Mouse (Mus musculus) ZHBTc4 (cell line): ENCODE measurements around the gene Nek2.

Experiments used
- DNase-seq: peaks from one replicate; pipeline ENCODE4 v3.0.0-alpha.2; 2011; ENCODE audit warnings: low read depth, low spot score

Gene Nek2

DNA sequence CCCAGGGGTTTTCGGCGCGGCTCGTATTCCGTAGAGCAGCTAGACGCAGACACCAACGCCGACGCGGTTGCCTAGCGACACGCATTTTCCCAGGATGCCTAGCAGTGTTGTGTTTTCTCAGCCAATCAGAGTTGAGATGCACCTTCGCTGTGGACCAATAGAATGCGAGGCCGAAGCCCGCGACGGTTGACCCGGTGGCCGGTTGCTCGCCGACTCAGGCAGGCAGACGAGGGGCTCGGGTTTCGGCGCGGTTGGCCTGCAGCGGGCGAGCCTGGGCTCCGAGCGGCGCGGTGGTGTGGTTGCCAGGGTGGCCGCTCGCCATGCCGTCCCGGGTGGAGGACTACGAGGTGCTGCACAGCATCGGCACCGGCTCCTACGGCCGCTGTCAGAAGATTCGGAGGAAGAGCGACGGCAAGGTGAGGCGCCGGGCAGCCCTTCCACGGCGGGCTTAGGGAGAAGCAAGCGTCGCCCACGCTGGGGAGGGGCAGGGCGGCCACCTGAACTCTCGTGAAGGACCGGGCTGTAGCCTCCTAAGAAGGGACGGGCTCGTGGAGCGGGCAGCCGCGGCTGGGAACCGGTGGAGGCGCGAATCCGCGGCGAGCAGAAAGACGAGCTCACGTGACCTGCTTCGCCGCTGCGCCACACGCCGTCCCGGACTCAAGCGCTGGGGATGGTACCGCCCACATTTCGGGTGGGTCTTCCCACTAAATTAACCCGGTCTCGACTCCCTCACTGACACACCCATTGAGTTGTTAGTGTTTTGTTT, at the start of gene Nek2:
Gene Nek2, plus strand, starts transcription at position 119 of the 766 bp plus-strand sequence.
- DNase-seq = peak; percentile 100

GRCm38 (mm10) chr1:191774106-191774505, 47.1 kb upstream of the Nek2 start:
- DNase-seq = no peak

DNA sequence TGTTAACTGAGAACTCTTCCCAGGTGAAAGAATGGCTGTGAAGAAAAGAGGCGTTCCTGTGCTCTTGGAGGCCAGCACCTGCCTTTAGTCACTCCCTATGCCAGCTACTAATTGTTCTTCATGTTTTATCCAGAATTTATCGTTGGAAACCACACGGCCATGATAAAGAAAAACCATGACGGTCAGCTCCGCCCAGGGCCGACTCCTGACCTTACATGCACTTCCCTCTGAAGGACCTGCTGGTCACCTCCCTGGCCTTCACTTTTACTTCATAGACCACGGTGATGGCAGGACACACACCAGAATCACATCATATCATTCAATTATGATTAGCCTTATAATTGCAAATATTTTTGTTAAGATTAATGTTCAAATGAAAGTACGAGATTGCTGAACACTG, 46.1 kb upstream of the Nek2 start:
- no peak for DNase-seq

- no peak for DNase-seq
Measured at GRCm38 (mm10) chr1:191777521-191777920, 43.7 kb upstream of the Nek2 start.

- DNase-seq = no peak
Measured at GRCm38 (mm10) chr1:191780470-191780869, 40.8 kb upstream of the Nek2 start.

DNA sequence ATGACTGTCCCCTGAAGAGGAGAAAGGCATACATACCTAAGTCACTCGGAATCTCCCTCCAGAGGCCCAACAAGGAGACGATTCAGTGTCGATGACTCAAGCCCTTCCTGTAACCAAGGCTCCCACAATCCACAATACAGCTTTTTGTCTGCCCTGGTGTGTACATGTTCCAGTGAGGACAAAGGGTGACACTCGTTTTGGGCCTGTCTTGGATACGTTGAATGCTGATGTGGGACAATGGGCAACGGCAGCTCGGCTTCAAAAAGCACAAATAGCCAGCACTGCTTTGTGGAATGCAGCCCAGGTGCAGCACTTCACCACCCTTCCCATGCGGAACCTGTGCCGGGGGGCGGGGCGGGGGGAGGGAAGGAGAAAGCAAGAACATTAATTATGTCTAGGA, 36.1 kb upstream of the Nek2 start:
- peak; percentile 32 for DNase-seq

GRCm38 (mm10) chr1:191786255-191786654, 35.0 kb upstream of the Nek2 start:
- DNase-seq = no peak

DNA sequence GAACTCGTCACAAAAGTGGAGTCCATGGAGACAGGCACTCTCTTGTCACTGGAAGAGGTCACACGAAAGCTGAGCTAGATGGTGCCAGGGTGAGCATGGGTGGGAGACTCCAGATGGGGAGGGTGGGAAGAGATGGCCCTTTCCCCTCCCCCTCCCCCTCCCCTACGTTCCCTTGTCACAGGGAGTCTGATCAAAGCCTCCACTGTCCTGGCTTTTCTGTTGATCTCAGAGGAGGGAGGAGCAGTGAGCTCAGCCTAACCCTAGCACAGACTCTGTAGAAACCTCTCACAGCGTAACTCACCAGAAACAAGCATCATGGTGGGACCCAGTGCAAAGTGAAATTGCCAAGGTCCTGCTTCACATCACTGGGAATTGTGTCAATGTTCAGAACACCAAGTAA, 33.9 kb upstream of the Nek2 start:
- DNase-seq = no peak

DNA sequence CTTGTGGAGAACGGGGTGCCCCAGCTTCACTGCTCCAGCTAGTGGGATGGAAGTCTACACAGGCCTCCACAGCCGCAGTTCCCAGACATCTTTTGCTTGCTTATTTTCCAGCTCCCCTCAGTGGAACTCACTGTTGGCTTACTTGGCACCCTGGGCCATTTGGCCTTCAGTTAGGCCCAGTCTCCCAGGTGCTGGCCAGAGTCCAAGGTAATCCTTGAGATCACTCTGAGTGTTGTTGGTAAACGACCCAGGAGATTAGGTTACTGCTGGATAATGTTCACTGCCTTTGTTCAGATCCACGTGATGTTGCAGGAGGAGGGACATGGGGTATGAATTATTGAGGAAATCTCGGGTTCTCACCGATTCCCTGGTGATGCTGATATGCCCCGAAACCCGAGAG, 28.3 kb upstream of the Nek2 start:
- no peak for DNase-seq

GRCm38 (mm10) chr1:191793888-191794532, 27.2 kb upstream of the Nek2 start:
- DNase-seq = no peak

- DNase-seq = no peak
Measured at GRCm38 (mm10) chr1:191796238-191796896, 24.9 kb upstream of the Nek2 start.

DNA sequence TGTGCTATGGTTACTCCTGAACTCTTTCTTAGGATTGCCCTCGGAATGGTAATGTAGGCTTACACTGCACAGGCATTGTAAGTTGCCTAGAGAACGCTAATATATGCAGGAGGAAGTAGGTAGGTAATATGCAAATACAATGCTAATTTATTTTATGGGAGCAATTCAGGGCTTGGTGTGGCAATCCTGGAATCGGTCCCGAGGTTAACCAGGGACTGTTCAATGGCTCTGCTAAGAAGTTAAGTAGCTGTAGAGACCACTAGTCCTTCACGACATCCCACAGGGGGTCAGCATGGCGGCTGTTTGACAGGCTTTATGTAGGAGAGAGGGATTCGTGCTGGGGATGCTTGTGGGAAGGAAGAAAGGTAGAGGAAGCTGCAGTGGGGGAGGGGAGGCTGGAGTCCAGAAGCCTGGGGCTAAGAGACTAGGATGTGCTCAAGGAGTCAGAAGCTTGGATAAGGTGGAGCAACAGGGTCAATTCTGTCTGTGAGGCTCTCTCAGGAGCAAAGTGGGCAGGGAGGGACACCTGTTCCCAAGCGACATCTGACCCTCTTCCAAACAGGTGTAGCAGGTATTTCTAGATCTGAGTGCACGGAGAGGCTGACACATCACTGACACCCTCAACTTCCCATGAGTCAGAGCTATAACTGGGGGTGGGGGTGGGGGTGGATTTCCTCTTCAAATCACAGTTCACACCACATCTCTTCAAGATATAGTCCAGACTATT, 19.0 kb upstream of the Nek2 start:
- peak; percentile 66 for DNase-seq

GRCm38 (mm10) chr1:191802820-191803655, 18.2 kb upstream of the Nek2 start:
- DNase-seq = no peak

- DNase-seq = no peak
Measured at GRCm38 (mm10) chr1:191804747-191805146, 16.5 kb upstream of the Nek2 start.

DNA sequence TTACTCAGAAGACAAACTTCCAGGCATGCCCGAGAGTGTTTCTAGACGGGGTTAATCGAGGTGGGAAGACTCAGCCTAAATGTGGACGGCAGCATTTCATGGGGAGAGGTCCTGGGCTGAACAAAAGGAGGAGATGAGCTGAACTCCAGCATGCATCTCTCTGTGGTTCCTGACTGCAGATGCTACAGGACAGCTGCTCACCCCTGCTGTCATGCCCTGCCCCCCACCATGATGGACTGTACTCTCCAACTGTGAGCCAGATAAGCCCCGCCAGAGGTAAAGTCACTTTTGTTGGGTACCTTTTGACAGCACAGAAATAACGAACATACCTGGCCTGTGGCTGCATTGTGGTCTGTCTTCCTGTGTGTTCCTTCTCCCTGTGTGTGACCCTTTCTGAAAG, 15.5 kb upstream of the Nek2 start:
- no peak for DNase-seq

DNA sequence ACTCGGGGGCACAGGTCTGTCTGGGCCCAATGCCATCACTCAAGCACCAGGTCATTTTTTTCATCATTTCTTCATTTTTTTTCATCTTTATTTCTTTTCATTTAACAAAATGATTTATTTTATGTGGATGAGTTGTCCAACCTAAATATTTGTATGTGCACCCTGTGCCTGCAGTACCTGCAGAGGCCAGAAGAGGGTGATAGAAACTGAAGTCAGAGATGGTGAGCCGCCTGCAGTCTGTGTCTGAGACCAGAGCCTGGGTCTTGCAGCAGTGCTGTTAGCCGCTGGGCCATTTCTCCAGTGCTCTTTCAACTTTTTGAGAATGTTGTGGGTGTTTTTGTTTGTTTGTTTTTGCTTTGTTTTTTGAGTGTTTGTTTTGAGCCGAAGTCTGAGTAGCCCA, 14.5 kb upstream of the Nek2 start:
- peak; percentile 84 for DNase-seq

- DNase-seq = no peak
Measured at GRCm38 (mm10) chr1:191807979-191808378, 13.3 kb upstream of the Nek2 start.

- no peak for DNase-seq
Measured at GRCm38 (mm10) chr1:191808688-191809223, 12.5 kb upstream of the Nek2 start.

DNA sequence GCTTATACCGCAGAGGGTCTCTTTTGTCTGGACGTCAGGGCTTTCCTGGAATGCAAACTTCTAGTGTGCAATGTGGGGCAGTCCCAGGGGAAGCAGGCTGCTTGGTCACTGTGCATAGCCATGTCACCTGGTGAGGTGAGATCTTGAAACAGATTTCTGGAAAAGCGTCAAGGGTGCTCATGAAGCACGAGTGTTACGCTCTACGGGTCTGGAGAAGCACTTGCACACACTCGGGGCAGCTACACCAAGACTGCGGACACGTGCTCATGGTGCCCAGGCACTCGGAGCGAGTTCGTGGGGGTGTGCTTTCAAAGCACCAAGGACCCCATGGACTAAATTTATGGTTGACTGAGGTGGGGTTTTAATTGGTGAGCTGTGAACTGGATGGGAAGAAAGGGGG, 9.5 kb upstream of the Nek2 start:
- DNase-seq = no peak

- DNase-seq = no peak
Measured at GRCm38 (mm10) chr1:191812949-191813691, 8.1 kb upstream of the Nek2 start.
